Mouse (Mus musculus) urinary bladder, postnatal 10 days (tissue): ENCODE measurements around the gene Slc12a8.

Experiments
- DNase-seq: peaks from one replicate; pipeline ENCODE4 v3.0.0; 2022; ENCODE audit warnings: low spot score

Slc12a8 gene

DNA sequence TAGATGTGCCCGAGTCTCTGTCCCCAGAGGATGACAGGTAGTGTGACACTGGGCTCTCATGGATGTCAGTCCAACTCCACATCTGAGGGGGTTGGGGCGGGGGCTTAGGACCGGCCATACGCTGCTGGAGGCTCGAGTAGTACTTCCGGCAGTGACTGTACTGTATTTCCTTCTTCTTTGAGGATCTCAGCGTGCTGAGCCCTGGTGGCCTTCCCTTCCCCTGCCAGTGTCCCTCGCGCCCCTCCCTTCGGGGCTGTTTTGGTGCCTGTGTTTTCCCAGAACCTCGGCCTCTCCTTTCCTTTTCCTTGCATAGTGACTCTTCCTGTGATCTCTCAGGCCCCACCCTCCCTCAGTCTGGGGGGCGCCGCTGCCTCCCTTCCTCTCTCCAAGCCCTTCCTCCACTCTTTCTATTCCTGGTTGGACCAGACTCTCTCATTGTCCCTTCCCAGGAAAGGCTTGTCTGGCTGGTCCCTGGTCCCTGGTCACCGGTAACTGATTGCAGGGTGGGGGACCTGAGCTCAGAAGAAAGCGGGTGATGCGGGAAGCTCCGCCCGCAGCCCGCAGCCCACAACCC is 66.8 kb downstream of the Slc12a8 start:
- DNase-seq, result no peak

DNA sequence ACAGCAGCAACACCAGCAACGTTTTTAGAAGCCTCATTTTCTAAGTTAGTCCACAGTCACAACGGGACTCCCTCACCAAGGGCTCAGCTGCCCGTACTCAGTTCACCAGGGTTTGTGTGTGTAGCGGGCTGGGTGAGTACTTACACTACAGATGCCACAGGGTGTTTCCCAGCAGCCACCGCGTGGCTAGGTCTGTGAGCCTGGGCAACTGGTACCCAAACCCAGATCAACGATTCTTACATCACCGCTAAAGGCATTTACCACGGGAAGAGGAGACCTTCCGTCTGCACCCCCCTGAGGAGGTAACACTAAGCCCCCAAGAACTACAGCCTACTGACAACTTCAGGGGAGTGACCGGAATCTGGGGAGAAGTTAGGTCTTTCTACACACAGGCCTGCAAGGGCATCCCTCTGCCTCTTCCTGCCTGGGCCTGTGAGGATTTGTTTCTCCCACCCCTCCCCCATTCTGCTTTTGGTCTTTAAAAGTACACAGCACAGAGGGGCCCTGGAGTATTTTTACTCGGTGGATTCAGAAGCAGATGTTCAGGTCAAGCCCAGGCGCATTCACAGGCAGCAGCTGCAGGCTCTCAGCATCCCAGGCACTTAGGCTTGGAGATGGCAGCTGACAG is 67.4 kb downstream of the Slc12a8 start:
- DNase-seq, result no peak

DNA sequence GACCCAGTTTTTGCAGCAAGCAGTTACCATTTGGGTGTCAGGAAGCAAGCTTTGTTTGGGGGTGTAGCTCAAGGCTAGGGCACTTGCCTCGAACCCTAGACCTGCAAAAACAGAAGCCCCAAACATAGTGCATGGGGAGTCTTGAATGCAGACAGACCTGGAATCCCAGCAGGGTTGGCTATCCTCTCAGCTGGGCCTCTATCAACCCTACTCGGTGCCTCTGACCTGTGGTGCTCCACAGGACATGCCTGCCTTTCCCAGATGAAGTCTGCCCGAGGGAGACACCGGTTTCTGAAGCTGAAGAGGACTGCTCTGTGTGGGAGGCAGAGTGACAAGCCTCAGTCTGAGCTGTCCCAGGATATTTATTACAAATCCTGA is 67.9 kb downstream of the Slc12a8 start:
- DNase-seq, result no peak

DNA sequence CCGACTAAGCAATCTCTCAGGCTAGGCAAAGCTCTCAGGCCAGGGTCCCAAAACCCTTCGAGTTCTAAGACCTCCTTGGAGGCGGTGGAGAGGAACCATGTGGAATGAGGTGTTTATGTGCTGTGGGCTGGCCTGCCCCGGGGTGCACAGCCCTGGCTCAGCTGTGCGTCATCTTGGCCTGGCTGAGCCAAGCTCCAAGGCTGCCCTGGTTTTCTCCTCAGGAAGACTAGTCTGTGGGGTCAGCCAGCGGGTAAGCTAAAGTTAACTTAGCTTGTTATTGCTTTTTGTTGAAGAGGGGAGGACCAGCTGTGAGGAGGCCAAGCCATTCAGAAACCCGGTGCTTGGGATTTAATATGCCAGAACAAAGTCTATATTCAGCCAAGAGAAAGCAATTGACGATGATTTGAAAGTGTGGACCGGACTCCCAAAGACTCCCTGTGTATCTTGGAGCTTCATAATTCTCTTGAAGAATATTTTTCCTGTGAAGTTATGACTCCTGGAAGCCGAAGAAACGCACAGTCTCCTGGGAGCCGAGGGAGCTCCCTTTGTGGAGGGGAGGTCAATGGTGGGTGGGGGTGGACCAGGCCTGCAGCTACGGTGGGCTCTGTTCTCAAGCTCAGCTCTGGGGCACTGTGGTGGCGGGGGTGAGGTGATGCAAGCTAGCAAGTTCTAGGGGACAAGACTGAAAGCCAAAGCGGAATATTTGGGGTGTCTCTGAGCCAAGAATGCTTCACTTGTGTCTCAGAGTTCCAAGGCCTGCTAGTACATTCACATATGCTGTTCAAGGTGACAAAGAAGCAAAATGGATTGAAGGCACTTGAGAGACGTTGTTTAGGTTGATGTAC is 70.4 kb downstream of the Slc12a8 start:
- no peak for DNase-seq

DNA sequence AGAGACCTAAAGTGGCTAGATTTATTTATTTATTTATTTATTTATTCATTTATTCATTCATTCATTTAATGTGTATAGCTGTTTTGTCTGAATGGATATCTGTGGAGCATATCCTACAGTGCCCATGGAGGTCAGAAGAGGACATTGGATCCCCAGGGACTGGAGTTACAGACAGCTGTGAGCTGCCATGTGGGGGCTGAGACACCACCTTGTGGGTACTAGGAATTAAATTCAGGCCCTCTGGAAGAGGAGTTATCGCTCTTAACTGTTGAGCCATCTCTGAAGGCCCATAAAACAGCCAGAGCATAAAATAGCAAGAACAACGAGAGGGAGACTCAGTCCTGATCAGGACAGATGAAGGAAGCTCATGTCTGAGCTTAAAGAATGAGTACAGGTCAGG is 71.7 kb downstream of the Slc12a8 start:
- no peak for DNase-seq

DNA sequence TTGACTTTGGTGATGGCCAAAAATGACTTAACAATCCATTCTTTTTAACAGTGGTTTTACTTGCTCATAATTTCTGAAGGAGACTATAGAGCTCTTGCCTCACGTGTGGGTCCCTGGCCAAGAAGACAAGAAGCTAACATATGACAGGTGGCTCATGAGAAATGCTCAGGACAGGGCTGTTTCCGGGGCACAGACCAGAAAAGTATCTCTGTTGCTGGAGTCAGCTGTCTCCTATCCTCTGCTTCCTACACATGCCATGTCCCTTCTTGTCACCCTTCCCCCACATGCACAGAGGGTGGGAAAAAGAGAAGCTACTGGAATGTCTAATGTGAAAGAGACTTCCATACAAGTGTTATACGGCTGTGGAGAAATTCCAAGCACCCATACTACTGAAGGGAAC is 73.3 kb downstream of the Slc12a8 start:
- DNase-seq, result no peak

DNA sequence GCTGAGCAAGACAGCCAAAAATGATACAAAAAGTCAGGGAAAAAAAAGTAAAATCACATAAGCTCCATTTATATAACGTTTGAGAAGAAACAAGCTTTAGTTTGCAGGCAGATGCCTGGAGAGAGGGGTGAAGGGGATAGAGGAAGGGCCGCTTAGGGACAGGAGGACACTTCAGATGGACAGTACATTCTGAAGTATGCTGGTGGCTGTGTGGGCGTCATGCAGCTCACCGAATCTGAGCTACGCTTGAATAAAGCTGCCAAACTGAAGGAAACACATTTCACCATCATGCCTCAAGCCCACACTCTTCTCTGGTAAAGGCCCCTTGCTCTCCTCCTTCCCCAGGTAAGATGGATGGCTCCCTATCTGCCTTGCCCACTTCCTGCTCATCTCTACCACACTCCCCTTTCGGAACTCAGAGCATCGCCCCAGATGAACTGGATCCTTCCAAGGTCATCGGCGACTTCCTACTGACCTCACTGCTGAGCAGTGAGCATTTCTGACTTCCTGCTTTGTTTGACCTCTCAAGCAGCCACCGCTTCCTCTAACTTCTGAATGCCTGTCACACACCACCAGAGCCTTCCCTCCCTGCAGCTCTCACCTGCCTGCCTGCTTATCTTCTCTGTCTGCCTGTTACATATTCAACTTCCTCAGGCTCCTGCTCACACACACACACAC is 74.4 kb downstream of the Slc12a8 start:
- no peak for DNase-seq

DNA sequence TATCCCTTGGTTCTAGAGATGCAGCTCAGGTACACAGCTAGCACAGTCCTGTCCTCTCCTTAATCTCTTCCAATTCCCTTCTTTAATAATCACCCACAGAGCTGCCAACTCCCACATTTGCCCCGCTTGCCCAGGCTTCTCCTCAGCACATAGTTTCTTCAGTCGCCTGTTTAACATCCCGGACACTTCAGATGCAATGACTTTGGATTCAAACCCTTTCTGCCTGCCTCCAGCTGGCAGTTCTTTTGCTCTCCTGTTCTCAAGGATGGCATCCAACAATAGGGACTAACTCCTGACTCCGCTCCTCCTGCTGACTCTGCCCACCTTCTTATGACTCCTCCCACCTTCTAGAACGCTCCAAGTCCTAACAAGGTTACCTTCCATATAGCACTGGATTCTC is 75.2 kb downstream of the Slc12a8 start:
- no peak for DNase-seq

DNA sequence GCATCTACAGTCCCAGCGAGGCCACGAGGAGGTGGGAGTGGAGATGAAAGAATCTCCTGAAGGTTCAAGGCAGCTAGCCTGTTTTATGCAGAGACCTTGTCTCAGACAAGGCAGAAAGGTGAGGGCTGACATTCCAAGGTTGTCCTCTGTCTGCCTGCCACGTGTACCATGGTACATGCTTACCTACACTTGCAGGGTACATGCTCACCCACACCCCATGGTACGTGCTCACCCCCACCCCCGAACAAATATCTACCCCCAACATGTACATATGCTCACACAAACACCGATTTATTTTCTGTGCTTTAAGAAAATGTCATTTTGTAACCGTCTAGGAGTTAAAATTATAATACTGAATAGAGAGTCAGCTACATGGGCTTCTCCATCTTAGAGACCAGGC is 76.3 kb downstream of the Slc12a8 start:
- no peak for DNase-seq

DNA sequence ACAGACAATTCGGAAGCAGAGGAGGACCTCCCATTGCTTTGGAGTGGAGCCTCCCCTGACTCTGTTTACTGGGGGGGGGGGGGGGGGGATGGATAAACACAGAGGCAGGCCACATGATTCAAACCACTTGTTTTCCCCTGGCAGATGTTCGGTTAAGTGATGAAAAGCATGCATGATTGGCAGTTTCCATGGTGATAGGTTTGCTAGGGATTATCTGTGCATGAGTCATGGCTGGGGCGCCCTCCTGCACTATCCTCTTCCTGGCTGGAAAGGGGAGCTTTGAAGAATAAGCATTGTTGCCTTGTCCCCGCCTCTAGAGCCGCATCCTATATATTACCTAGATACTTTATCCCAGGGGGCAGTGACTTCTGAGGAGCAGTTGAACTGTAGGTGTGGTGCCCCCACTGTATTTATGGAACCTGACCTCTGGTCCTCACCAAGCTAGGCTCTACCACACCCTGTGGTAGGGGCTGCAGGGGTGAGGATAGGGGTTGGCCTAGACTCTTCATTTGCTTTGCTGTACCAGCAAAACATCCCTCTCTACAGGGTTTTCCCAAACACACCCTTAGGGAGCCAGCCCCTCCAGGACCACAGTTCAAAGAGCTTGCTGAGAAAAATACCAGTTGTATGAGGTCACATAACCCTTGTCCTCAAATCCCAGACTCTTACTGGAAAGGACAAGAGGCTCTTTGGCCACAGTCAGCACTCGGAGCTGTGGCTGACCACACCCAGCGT is 77.1 kb downstream of the Slc12a8 start:
- no peak for DNase-seq

DNA sequence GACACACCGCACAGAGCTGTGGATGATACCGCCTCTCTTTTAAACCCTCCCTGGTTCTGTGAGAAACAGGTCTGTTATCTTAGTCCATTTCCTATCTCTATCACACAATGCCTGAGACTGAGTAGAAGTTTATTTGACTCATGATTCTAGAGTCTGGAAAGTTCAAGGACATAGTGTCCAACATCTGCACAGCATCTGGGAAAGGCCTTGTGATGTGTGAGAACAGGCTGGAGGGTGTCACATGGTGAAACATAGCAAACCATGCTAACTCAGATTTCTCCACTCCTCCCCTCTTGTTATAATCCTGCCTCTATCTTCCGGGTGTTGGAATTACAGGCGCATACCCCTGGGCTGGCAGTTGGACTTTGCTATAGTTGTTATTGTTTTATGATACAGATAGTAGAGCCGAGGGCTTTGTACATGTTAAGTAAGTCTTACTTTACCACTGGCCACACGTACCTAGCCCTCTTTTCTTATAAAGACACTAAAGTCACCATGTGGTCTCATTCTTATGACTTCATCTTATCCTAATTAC is 78.2 kb downstream of the Slc12a8 start:
- DNase-seq, result no peak

DNA sequence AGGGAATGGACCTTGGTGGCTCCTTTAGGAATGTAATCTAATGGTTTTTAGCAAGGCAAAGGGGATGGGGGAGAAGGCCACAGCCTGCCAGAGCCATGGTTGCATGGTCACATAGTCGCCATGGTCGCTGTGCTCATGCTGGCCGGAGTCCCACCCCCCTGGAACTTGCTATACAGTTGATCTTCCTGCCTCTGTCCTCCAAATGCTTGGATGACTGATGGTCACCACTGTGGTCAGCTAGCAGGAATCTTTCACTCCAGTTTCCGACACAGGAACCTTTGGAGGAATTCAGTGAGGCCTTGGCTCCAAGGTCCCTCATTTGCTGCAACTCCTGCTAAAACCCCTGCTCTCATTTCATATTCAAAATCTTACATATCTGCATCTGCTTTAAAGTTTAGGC is 79.1 kb downstream of the Slc12a8 start:
- DNase-seq, result no peak

DNA sequence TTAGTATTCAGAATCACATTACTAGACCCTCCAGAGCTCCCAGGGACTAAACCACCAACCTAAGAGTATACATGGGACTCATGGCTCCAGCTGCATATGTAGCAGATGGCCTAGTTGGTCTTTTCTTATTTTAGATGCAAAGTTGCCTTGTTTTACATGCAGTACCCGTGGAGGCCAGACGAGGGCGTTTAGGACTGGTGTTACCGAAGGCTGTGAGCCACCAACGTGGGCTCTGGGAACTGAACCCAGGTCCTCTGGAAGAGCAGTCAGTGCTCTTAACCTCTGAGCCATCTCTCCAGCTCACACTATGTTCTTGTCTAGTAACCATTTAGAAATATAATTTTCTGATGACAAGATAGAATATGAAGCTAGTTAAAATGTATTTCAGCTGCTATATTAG is 83.1 kb downstream of the Slc12a8 start:
- DNase-seq, result no peak

DNA sequence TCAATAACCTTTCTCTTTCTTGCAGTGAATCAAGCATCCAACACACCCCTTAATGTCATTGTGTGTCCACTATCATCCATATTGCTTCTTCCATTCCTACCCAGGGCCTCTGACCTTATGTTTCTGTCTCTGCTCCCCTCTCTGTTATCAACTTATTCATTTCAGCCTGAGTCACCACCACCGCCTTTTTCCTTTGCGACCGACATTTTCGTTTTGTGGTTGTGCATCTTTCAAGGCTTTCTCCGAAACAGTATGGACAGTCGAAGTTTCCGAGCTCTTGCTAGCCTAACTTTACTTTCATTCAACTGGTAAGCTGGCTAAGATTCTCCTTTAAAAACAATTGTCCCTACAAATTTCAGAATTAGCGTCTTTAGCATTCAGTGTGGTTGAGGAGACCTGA is 84.2 kb downstream of the Slc12a8 start:
- no peak for DNase-seq

DNA sequence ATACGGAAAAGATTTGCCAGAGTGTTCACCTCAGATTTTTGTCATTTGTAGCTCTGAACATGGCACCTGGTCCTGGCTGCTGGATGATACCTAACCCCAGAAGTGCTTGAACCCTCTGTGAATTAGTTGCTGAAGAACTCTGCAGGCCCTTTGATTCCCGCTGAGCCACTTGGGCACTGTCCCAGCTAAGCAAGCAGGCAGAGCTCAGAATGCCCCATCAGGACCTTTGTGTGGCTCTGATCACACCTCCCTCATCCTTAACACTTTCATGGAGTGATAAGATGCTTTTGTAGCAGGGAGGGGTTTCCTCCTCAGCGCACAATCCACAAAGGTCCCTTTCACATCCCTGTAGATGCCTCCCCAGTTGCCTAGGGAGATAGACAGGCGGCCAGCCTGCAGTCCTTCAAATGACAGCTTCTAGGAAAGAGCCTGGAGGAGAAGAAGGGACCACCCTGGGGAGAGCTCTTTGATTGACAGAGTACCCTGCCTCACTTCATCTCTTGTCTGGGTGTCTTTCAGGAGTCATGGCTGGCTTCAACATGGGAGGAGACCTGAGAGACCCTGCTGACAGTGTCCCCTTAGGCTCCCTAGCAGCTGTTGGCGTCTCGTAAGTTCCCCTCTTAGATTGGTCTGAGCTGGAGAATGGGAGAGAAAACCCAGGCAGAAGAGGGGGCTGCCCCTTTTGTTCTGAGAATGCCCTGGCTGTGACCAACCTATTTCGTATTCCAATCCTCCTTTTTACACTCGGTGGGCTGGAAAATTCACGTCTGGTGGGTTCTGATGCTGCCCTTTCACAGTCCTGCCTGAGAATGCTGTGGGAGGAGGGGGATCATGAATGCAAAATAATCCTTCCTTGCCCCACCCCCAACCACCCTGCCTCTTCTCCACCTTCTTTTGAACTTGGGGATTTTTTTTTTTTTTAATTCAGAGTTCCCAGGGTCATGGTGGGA is 88.8 kb downstream of the Slc12a8 start:
- DNase-seq, result no peak

DNA sequence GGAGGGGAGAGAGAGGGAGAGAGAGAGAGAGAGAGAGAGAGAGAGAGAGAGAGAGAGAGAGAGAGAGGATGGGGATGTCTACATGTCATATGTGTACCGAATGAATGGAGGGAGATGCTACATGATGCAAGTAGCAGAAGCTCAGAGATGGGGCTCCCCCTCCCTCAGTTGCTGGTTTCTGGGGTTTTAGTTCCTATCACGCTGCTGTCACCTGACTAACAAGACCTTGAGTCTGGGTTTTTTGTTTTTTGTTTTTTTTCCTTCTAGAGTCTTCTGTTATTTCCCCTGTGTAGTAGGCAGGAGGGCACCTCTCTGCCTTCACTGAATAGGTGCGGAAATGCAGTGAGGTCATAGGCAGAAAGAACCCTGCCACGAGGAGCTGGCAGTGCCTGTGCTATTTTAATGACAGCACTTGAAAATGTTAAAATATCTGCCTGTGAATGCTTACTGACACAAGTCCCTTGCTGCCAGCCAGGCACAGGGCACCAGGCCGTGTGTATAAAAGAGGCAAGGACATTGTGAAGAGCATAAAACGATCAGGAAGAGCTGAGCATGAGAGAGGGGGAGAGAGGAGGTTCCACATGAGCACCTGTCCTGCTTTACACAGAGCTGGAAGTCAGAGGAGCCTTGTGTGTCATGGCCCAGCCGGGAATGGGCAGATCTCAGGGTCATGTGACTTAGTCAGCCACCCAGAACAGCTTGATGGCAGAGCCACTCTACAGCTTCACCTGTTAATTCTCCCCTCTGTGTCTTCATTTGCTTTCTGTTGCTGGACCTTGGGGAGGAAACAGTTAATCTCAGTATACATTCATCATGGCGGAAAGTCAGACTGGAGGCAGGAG is 89.8 kb downstream of the Slc12a8 start:
- no peak for DNase-seq

DNA sequence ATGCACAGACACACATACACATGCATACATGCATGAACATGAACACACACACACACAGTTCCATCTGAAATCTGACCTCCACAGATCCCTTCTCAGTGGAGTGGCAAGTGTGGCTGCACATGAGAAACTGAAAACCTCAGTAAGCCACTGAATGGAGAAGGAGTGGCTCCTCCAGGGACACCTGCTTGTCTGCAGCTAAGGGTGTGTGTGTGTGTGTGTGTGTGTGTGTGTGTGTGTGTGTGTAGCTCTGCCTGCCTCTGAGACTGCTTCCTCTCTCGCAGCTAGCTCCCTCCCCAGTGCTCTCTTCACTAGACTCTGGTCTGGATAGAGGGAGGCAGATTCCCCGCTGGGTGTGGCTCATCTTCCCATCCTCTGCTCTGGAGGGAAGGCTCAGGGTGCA is 92.4 kb downstream of the Slc12a8 start:
- DNase-seq, result no peak

DNA sequence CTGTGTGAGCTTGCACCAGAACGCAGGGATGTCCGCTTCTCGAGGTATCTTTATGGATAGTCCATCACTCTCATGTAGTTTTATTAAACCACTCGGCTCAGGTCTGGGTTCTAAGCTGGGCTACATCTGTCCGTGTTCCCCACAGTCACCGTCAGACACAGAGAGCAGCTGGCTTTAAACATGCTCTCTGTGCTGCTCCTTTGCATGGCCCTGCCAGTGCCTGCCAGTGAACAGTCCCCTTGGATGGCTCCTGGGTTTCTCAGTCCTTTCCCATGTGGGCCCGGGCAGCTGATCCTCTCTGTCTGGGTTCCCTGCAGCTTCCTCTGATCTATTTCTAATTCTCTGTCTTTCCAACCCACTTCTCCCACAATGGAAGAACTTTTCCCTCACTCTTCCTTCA is 93.3 kb downstream of the Slc12a8 start:
- DNase-seq, result no peak

DNA sequence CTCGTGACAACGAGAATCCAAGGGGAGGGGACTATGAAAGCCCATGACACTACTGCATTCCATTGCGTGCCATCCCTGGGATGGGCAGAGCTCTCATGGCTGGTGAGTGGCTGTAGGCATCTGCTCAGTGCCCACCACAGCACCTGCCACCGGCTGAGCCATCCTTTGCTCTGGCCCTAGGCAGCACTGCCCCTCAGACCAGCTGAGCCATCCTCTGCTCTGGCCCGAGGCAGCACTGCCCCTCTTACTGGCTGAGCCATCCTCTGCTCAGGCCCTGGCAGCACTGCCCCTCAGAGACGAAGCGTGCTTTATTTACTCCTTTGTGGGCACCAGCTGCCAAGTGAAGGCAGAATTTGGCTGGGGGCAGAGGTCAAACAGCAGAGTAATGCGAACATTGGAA is 94.2 kb downstream of the Slc12a8 start:
- no peak for DNase-seq
